Mouse (Mus musculus) spleen, embryonic (tissue): Measurements from ENCODE around the gene Fermt3.

Experiments
- CTCF ChIA-PET: fragments of 350-600 bp; sonication (Branson Sonifier 250); formaldehyde crosslinking; loops from one replicate; lab custom pipeline; 2022; lab: Charles Lee

Gene Fermt3

DNA sequence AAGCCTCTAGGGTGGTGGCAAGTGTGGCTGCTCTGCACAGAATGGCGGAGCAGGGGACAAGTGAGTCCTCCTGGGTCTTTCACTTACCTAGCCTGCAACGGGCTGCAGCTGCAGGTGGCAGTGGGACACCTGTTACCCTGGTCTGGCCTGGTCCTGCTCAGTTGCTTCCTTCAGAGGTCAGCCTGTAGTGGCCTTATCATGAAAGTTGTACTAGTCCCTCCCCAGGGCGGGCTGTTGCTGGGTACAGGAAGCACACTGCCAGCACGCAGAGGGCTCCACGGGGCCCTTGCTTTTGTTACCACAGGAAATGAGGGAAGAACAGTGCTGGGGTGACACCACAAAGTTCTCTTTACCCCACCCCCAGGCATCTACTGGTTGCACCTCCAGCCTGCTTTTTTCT is at the start of gene Fermt3:
Gene Fermt3 (minus strand): TSS at position 279 of the 400 bp plus-strand sequence.
- CTCF ChIA-PET, result interaction anchor here (0.5 kb wide), 1 partner anchor 101 kb away, joined by 3 read pairs; no protein-coding TSS in a partner anchor

DNA sequence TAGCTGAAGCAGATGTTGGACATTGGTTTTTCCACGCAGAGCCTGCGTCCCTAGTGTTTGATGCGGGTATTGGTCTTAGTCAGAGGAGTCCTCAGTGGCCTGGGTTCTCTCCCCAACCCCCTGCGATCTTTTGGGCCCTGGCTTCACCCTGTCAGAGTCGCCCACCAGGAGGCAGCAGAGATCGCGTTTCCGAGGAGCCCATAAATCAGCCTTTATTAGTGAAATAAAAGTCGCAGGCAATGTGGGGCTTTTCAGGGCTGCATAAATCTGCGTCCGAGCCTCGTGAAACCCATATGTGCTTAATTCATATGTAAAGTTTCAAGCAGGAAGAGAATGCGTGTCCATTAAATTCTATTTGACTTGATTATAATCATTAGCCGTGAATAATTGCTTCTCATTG is 48.9 kb upstream of the Fermt3 start:
- CTCF ChIA-PET, result interaction anchor here (0.6 kb wide), 1 partner anchor 136 kb away, joined by 4 read pairs; no protein-coding TSS in a partner anchor

DNA sequence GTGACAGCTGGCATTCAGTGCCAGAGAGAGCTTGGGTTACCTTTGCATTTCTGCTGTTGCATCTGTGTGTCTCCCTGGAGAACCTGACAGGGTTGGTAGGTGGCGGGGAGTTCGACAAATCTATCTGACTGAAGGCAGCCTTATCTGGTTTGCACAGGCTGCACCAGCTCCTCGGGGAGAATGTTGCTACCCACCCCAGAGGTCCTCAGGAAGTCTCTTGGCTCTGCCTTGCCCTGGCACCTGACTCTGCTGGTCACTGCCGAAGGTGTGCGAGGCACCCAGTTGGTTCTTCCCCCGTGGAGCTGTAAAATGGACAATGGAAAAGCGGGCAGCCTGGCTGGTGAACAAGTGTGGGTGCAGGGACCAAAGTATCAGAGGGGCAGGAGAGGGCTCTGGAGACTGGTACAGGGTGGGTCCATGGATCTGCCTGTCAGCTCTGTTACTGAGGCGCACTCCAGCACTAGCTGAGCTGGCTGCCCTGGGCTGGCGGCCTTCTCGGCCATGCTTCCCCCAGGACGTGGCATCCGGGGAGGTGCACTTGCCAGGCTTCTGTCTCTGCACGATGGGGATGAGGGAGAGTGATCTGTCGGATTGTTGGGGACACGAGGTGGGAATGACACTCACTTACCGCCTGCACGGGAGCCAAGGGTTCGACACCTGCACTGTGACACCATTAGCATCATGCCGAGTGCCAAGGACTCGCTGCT is 48.2 kb upstream of the Fermt3 start:
- CTCF ChIA-PET, result interaction anchor here (1.0 kb wide), 1 partner anchor 124 kb away, joined by 6 read pairs; no protein-coding TSS in a partner anchor

DNA sequence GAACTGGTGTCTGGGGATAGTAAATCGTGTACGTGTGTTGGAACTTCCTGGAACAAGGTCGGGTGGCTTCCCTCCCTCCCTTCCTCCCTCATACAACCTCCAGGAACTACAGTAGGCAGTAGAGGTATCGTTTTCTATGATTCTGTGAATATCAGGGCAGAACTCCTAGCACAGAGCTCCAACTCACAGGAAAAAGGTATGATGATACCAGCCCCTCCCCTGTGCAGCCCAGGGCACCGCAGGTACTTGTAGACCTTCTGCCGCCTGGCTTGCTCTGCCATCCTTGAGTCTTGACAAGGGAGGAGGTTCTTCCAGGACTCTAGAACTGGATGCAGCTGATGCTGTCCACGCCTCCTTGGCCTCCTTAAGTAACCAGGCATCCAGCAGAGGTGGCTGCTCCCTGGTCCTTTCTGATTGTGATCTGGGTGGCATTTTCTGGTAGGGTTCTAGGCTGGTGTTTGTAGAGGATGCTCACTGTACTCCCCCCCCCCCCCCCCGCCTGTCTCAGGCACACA is 47.6 kb upstream of the Fermt3 start:
- CTCF ChIA-PET, result interaction anchor here (0.5 to 1.0 kb wide), 3 partner anchors 125 to 424 kb away, joined by 3 to 6 read pairs (median 4); no protein-coding TSS in a partner anchor

DNA sequence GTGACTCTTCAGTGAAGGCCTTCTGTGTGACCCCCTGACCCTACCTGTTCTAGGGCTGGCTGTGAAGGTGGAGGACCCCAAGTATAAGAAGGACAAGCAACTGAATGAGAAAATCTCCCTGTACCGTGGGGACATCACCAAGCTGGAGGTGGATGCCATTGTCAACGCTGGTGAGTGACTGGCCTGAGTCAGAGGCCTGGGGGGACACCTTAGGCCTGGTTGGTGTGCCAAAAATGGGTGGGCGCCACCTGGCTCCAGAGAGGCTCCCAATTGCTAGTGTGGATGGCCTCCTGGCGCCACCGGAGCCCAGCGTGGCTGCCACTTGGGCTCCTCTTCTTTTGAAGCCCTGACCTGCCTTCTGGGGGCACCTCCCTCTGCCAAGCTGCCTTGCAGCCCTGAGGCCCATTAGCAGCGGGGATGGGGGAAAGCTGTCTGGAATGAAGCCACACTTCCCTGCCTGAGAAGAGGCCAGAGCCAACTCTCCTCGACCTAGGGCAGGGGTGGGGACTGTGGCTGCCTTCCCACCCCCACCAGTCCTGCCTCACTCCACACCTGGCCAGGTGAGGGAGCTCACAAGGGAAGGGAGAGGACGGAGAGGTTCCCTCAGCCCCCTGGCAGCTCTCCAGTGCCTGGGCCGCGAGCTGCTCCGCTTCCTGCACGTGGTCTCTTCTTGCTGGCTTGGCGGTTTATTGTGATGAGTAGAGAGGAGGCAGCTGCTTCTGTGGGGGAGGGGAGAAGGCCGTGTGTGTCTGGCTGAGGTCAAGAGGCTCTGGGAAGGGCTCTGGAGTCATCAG is 47.0 kb upstream of the Fermt3 start:
- CTCF ChIA-PET, result interaction anchor here (0.5 to 0.9 kb wide), 2 partner anchors 370 to 424 kb away, joined by 3 to 4 read pairs; no protein-coding TSS in a partner anchor

DNA sequence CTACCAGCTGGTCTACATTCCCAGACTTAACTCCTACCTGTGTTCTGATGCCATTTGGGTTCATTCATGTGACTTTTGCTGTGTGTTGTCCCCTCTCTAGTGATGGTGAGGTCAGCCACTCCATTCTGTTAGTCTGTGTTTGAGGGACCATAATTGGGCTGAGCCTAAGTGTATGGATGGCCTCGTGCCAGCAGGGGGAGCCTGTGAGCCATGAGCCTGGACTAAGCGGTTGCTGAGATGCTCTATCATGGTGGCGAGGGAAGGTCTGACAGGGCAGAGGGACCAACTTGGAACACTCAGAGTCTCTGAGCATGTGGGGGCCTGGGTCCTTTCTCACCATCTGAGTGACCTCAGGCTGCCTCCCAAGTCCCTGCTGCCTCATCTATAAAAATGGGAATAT is 45.3 kb upstream of the Fermt3 start:
- CTCF ChIA-PET, result no interaction called here

DNA sequence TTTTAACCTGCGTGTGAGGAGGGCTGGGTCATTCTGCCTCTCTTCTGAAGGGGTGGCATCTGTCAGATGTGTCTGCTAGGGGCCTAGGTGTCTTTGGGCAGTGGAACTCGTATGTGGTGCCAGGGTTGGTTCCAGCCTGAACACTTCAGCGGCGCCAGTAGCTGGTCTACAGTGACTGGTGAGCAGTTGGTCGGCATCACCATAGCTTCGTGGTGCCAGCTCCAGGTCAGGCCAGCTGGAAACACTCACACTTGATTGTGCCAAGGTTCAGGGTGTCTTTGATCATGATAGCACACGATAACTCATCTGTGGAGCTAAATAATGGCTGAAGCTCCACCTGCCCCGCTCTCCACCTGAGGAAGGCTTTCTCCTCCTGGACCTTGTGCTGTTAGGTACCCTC is 43.6 kb upstream of the Fermt3 start:
- CTCF ChIA-PET, result no interaction called here

DNA sequence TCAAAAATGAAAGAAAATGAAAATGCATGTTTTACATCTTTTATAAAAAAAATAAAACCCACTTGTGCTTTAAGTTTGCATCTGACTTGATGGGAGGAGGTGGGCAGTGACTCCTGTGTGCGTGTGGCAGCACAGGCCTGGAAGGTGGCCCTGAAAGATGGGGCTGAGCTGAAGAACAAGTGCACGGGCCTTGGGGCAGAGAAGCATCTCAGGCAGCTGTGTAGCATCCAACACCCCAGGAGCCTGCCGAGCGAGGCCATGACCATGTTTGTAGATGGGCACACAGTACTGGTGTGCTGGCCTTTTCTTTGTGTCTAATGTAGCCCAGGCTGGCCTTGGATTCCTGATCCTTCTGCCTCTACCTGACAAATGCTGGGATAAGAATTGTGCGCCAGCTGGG is 42.8 kb upstream of the Fermt3 start:
- CTCF ChIA-PET, result no interaction called here

DNA sequence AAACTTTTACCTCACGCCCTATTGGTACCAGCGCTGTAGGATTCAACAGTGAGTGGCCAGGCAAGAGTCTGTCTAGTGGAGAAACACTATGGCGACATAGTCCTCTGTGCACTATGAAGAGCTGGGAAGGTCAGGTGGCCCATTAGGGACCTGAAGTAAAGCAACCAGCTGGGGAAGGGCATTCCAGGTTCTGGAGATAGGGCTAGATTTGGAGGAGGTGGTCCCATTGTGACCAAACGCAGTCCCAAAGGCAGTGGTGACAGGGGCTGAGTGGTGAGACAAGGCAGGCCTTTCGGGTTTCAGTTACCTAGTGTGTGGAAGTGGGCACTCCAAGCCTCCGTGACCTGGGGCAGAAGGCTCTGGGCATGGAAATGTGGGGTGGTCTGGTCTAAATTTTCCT is 39.3 kb upstream of the Fermt3 start:
- CTCF ChIA-PET, result no interaction called here

DNA sequence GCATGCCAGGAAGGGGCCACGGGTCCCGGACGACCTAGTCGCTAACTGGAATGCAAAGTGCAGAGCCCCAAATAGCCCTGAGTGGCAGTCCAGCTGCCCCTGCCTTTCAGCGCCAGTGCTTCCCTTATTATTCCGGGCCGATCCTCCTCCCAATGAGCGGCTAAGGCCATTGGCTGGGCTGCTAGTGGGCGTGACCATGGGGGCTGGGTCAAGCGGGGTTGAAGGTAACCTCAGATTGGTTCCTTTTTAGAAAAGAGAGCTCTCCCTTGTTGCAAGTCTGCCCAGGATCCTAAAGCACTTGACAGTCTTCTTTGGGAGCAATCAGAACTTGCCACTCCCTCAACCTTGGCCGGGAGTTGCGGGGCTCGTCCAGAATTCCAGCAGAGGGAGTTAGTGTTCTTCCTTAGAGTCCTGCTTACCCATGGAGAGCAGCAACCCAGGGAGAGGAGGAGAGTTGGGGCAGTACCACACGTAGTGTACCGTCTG is 38.5 kb upstream of the Fermt3 start:
- CTCF ChIA-PET, result no interaction called here

DNA sequence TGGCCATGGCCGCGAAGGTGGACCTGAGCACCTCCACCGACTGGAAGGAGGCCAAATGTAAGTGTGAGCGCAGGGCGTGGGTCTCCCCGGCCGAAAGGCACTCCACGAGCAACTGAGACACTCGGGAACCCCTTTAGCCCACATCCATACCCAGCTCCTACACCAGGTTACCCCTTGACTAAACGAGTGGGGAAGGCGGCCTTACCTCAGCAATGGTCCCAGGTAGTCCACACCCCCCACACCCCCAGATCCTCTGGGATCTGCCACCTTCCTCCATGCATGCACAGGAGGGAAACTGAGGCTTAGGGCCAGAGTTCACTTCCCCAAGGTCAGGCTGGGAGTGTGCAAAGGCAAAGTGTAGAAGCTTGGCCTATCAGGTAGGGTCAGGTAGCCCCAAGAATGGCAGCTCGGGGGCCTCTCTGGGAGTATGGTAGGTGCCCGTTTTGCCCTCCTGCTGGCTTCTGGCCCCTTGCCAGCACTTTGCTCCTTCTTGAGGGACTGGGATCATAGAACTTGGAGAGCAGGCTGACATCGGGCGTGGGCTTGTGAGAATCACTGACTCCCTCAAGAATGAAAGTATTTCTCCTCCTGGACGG is 38.0 kb upstream of the Fermt3 start:
- CTCF ChIA-PET, result no interaction called here

DNA sequence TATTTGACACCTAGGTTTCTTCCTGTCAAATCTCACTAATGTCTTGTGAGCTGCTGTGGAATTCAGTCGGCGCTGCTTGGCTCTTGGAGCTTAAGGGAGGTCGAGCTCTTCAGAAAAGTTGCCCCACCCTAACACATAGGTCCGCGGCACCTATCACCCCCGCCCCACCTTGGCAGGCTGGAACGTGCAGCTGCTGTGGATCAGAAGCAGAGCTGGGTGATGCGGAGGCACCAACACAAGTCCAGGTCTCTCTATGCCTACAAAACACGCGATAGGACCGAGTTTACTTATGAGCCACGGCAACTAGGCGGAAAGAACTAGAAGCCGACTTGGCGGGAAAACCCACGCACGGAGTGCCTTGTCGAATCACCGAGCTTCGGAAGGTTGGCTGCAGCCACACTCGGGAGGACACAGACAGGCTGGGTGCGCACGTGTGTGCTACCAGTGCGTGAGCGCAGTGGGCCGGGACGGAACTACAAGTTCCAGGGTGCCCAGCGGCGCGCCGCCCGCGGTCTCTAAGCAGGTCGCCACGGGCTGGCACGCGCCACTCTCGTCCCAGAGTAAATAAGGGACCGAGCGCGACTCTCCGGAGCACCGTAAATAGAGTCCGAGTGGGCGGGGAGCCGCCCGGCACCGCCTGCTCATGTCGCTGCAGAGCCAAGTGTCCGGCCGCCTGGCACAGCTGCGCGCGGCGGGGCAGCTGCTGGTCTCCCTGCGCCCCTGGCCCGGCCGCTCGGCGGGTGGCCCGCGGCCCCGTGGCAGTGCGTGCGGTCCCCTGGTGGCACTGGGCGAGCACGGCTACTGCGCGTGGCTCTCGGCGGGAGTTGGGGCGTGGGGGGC is 37.2 kb upstream of the Fermt3 start, which contains the start of gene Macrod1:
Gene Macrod1 (plus strand): TSS at position 563 of the 840 bp plus-strand sequence.
- CTCF ChIA-PET, result interaction anchor here (0.5 kb wide), 1 partner anchor 1990 kb away, joined by 6 read pairs; no protein-coding TSS in a partner anchor

DNA sequence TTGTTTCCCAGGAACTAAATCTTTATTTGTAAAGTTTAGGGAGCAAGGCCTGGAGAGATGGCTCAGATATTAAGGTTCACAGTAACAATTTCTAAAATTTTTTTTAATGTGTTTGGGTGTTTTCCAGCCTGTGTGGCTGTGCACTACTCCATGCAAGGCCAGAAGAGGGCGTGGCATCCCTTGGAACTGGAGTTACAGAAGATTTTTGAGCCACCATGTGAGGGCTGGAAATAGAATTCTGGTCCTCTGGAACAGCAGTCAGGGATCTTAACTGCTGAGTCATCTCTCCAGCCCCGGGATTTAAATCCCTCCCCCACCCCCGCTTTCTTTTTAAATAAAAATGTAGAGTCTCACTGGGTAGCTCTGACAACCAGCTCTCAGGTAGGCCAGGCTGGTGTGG is 35.9 kb upstream of the Fermt3 start:
- CTCF ChIA-PET, result no interaction called here

DNA sequence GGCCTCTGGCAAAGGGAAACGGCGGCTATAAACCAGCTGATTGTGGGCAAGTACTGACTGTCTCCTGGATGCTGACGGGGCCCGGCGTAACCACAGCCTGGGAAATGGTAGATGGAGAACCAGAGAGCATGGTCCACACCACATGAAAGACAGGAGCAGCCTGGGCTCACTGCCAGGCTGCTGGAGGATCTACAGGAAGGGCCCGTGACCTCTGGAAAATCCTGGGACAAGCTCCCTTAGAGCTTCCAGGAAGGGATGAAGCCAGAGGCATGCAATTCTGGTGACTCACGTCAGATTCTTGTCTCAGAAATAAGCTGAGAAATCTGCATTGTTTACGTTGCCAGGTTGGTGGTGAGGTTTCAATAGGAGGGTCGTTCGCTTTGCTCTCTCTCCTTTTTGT is 35.5 kb upstream of the Fermt3 start:
- CTCF ChIA-PET, result no interaction called here

DNA sequence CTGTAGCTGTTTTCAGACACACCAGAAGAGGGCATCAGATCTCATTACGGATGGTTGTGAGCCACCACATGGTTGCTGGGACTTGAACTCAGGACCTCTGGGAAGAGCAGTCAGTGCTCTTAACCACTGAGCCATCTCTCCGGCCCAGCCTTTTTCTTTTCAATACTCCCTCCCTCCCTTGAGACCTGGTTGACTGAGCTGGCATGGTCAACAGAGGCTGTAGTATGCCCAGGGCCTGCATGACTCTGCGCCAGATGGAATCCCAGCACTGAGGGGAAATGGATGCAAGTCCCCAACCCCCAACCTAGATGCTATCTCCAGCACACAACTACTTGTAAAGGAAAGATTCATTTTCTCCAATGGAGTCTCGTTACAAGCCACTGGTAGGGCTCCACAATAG is 34.1 kb upstream of the Fermt3 start:
- CTCF ChIA-PET, result interaction anchor here (0.7 kb wide), 1 partner anchor 43 kb away, joined by 4 read pairs; no protein-coding TSS in a partner anchor

DNA sequence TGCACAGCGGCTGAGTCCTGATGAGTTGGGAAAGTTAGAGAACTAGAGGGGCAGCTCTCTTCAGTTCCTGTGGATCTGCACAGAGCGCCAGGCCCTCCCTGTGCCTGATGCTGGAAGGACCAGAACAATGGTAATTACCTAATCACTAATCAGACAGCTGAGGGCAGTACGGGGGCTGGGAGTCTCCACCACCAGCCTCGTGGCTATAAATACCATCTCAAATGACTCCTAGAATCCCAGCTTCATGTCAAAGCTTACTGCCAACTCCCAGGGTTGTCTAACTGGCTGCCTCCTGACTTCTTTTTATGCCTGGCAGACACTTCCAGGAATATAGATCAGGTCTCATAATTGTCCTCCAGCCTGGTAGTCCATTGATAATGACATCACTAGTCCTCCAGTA is 25.4 kb upstream of the Fermt3 start:
- CTCF ChIA-PET, result no interaction called here

DNA sequence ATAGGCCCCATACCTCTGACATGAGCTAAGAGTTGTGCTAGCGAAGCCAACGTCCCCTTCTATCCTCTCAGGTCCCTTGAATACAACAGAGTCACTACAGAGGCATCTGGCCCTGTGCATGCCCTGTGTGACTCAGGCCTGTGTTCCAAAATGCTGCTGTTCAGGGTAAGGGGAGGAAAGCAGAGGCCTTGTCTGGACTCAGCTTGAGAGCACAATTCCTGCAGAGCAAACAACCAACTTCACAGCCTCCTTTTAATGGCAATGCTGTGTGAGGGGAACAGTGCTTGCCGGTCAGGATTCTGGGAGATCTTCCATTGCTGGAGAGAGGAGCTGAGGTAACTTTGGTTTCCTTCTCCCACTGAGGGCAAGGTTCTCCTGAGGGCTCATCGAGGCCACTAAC is 25.0 kb upstream of the Fermt3 start:
- CTCF ChIA-PET, result no interaction called here

DNA sequence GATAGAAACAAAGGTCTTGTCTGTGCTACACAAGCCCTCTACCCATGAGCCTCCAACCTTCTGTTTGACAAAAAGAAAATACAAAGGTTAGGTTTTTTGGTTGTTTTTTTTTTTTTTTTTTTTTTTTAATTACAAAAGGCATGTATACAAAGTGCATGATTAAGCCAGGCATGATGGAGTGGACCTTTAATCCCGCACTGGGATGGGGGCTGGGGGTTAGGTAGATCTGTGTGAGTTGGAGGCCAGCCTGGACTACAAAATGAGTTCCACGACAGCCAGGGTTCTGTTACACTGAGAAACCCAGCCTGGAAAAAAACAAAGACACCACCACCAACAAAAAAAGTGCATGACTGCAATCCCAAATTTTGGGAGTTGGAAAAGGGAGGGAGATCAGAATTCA is 21.9 kb upstream of the Fermt3 start:
- CTCF ChIA-PET, result no interaction called here

DNA sequence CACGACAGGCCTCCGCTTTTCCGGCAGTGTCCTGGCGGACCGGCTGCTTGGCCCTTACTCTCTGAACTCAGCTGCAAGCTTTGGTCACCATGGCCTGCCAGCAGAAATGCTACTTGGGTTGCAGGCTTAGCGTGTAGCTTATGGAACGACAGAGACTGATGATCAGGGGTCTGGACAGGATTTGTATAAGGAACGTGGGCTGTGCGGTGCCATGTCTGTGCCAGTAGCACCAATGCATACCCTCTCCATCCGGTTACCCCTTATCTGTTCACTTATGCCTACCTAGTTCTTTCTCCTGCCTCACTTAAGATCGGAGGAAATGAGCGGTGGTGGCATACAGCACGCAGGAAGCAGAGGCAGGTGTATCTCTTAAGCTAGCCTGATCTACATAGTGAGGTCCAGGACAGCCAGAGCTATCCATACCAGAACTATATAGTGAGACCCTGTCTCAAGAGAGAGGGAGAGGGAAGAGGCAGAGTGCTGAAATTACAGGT is 21.4 kb upstream of the Fermt3 start:
- CTCF ChIA-PET, result no interaction called here

DNA sequence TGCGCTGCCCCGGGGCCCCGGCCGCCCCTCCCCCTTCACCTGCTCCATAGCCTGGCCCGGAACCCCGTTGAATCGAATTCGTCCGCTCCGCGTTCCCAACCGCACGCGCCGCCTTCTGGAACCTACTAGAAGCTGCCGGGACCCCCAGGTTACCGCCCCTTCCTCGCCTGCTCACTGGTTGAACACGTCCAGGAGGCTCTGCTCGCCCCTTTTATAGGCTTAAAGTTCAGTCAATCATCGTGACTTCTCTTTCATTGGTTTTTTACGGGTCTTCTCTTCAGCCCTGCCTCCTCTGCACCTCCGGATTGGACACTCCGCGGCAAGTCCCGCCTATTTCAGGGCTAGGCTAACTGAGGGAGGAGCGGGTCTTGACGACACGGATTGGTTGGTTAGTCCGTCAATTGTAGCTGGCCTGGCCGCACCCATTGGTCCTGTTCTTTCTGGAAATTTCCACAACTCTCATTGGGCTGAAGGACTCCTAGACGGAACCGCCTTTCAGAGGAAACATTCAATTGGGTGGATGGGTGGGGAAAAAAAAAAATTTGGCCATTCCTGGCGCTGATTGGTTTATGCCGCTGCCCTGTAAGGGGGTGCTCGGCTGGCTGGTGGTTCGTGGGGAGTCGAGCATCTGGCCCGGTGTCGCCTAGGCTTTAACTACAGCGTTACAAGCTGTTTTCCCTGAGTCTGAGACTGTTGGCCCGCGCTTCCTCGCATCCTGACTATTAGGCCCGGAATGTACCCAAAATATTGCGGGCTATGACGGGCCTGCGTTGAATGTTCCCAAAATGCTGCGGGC is 20.8 kb upstream of the Fermt3 start, which contains the start of gene Stip1:
Gene Stip1 (minus strand): TSS at position 127 of the 796 bp plus-strand sequence.
- CTCF ChIA-PET, result interaction anchor here (1.5 kb wide), 1 partner anchor 32 kb away, joined by 4 read pairs; no protein-coding TSS in a partner anchor
